Mouse (Mus musculus) Patski (cell line): ENCODE measurements at regions not wholly inside any gene's neighbourhood (a gene's known extent, or its start where the extent isn't known, plus 50 kb on each side); places are given as distances from the start of the nearest gene placed in this dataset.
A peak's percentile ranks its signal among the peaks of the same experiment; 100 is the strongest.

Experiments
- ATAC-seq: fragments of 100-300 bp; one replicate; pipeline ENCODE4 v1.8.0; 2021
- CTCF ChIA-PET: fragments of 350-600 bp; sonication (Branson Sonifier 250); formaldehyde crosslinking; loops from one replicate; lab custom pipeline; 2022; ENCODE audit warnings: inconsistent platforms; lab: Charles Lee
- POLR2A ChIA-PET: fragments of 350-600 bp; sonication (Branson Sonifier 250); formaldehyde crosslinking; loops from one replicate; lab custom pipeline; 2022; ENCODE audit warnings: antibody characterized with exemption, inconsistent platforms; lab: Charles Lee
- DNase-seq: peaks from one replicate; pipeline ENCODE4 v3.0.0-alpha.2; 2011; ENCODE audit warnings: low read depth, low spot score
- H3K27me3 ChIP-seq: fragments of 371-371 bp; one replicate; pipeline ENCODE4 v1.5.1; 2021
- CTCF ChIP-seq: fragments of 100-300 bp; IDR thresholded peaks from one replicate; pipeline ENCODE4 v1.5.1; 2021
- in situ Hi-C: fragments of 300-500 bp; cut with MboI; formaldehyde crosslinking; loops from 3 replicates; pipeline ENCODE4 v1.11.1; 2018; ENCODE audit warnings: low pct_unique_long_range_greater_than_20kb, mixed read lengths

DNA sequence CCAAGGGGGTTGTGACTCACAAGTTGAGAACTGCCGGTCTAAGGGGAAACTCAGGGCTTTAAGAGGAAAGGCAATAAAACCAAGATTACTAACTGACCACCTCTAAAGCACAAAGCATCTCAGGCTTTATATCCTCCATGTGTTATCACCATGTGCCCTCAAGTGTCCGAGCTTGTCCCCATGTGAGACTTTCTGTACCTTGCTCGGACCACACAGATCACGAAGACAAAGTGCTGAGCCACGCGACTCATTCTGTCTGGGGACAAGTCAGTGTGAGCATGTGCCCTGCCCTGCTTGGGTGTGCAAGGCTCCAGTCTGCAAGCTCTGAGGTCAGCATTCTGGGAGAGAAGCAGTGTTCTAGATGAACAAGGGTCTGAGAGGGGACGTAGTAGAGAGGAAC is 119.2 kb upstream of the Gm26657 start:
- H3K27me3 ChIP-seq: no peaks in the 10 kb centered on the region
- DNase-seq: no peak
- no peak for ATAC-seq
- ChIA-PET CTCF (no interaction called here), POLR2A (no interaction called here)
- in situ Hi-C loops: no loop called here
- TF ChIP-seq CTCF: no peak

DNA sequence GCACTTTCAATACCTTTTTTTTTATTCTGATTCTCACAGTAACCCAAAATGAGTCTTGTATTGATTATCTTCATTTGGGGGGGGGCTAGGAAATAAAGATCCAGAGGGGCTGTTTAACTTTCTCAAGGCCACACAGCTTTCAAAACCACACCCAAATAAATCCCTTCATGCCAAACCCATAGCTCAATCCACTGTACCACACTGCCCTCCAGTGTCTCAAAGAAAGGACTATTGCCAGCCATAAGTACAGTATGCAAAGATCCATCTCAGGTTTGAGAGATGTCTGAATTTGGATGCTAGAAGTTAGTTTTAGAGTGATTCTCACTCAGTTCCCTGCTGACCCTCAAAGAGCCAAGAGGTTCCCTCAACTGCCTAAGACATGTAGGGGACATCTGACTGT is 120.1 kb upstream of the Gm26657 start:
- DNase-seq (no peak), ATAC-seq (no peak)
- no peaks in the 10 kb centered on the region for H3K27me3 ChIP-seq
- in situ Hi-C loops: loop anchor here (10.0 kb wide), 1 partner anchor 895 kb away; no protein-coding TSS in a partner anchor
- peak; percentile 39 for TF ChIP-seq CTCF
- ChIA-PET CTCF (interaction anchor here (1.3 to 1.7 kb wide), 2 partner anchors 9 to 127 kb away, joined by 4 read pairs; no protein-coding TSS in a partner anchor), POLR2A (no interaction called here)

DNA sequence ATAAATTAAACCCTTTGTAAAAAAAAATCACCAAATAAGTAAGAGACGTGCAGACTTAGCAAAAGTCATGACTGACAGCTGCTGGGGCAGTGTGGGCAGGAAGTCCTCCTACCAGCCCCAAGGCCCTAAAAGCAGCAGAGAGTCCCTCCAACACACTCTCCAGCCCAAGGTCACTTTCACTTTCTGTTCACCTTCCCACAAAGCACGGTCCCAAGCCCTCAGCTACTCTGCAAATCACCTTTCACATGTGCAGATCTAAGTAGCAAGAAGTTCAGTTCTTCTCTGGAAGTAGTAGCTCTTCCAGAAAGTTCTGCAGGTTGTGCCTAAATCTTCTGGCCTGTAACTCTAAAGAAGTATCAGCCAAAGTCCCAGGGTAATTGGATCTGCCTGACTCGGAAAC is 120.8 kb upstream of the Gm26657 start:
- in situ Hi-C loops: loop anchor here (10.0 kb wide), 1 partner anchor 894 kb away; no protein-coding TSS in a partner anchor
- TF ChIP-seq CTCF: no peak
- POLR2A ChIA-PET: no interaction called here
- CTCF ChIA-PET: interaction anchor here (1.3 to 1.7 kb wide), 2 partner anchors 9 to 126 kb away, joined by 4 read pairs; no protein-coding TSS in a partner anchor
- DNase-seq: no peak
- H3K27me3 ChIP-seq: no peaks in the 10 kb centered on the region
- no peak for ATAC-seq

DNA sequence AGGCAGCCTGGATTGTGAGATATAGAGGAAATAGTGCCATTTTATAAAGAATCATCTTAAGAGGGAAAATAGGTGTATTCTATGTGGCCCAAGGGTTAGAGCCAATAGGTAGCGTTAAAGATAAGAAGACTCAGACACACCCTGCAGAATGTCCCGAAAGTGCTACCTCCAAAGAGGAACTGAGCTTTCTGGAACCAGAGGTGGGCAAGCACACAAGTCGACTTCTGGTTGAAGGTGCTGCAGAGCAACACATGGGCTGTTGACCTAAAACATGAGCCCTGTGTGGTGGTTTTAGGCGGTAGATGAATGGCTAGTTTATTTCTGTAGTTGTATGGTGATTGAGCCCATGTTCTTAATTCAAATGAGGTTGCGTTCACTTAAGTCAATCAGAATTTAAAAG is 121.4 kb upstream of the Gm26657 start:
- ChIA-PET POLR2A (no interaction called here), CTCF (interaction anchor here (1.3 to 1.7 kb wide), 2 partner anchors 10 to 125 kb away, joined by 4 read pairs; no protein-coding TSS in a partner anchor)
- DNase-seq (no peak), ATAC-seq (no peak)
- H3K27me3 ChIP-seq: no peaks in the 10 kb centered on the region
- in situ Hi-C loops: loop anchor here (10.0 kb wide), 1 partner anchor 894 kb away; no protein-coding TSS in a partner anchor
- no peak for TF ChIP-seq CTCF

DNA sequence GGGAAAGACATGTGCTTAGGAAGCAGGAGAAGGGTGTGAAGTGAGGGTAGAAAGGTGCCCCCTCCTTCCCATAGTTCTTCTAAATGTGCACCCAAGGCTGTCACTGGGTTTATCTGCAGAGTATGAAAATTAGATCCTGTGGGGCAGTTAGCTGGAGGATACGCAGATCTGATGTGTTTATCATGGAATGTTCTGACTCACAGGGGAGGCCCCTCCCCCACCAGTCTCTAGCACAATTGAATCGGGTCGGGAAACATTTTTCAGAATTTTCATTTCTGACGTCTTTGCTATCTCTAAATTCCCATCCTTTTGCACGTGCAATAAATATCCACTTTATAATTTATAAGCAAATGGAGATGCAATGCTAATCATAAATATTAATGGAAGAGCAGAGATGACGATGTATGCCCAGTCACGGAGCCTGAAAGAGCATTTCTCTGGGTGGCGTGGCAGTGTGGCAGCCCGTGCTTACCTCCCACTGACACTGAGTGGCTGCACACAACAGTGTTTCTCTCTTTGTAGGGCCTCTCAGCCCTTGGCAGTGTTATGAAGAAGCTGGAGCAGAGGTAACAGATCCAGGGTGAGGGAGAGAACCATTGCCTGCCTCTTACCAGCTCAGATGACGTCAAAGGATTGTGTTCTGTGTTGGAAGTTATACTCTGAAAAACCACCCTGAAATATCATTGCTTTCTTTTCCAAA is 122.1 kb upstream of the Gm26657 start:
- in situ Hi-C loops: loop anchor here (10.0 kb wide), 1 partner anchor 893 kb away; no protein-coding TSS in a partner anchor
- H3K27me3 ChIP-seq: no peaks in the 10 kb centered on the region
- POLR2A ChIA-PET: no interaction called here
- no peak for TF ChIP-seq CTCF
- DNase-seq (no peak), ATAC-seq (peak; percentile 12)
- CTCF ChIA-PET: no interaction called here

DNA sequence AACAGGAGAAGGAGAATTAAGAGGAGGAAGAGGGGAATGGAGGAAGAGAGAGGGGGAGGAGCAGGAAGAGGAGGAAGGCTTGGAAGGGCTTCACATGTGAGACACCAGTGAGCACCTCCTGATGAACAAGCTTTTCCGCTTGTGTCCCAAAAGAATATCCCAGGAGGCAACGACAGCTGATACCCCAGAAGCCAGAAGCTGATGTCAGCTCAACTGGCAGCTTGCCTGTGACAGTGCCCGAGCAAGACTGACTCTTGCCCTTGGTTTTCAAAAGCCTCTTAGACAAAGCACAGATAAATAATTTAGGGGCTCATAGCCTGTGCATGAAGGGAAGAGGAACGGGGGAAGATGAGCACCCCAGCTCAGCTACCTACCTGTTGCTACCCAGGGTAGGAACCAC is 127.5 kb upstream of the Gm26657 start:
- POLR2A ChIA-PET: no interaction called here
- no peak for TF ChIP-seq CTCF
- in situ Hi-C loops: loop anchor here (10.0 kb wide), 1 partner anchor 888 kb away; no protein-coding TSS in a partner anchor
- no peak for DNase-seq
- ATAC-seq: no peak
- no peaks in the 10 kb centered on the region for H3K27me3 ChIP-seq
- CTCF ChIA-PET: no interaction called here

DNA sequence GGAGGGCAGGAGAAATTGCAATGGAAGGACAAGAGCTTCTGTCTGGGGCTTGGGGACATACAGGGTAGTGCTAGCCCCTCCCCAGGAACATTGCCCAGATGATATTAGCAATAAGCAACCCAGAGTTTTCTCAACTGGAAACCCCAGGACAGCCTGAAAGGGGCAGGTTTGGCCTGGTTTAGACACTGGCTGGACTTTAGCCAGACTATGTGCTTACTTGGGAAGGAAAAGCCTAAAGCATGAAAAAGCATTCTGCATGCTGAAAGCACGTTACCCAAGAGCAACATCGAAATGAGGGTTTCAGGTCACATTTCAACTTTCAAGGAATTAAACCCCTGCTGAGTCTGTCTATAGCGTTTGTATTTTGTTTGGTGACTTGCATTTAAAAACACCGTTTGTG is 128.1 kb upstream of the Gm26657 start:
- TF ChIP-seq CTCF: no peak
- DNase-seq: peak; percentile 47

DNA sequence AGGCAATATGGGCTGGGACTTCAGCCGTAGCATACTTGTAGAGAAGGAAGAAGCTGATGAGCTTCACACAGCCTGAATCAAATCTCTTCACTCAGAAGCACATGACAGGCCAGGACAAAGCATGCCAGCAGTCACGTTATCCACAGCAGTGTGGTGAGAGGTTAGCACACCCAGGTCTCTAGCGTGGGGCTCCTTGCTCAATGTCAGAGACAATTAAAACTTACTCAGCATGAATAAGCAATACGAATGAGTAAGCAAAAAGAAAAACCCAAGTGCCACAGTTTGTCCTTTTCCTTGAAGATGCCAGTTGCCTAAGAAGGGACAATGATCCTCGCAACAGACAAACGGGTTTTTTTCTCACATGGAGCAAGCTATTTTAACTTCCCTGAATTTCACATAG is 129.6 kb upstream of the Gm26657 start:
- DNase-seq (no peak), ATAC-seq (no peak)
- CTCF ChIA-PET: no interaction called here
- H3K27me3 ChIP-seq: no peaks in the 10 kb centered on the region
- POLR2A ChIA-PET: no interaction called here
- TF ChIP-seq CTCF: no peak
- in situ Hi-C loops: loop anchor here (10.0 kb wide), 1 partner anchor 885 kb away; no protein-coding TSS in a partner anchor

More for the DNA sequence above, 128.1 kb upstream of the Gm26657 start:
- CTCF ChIA-PET: no interaction called here
- in situ Hi-C loops: loop anchor here (10.0 kb wide), 1 partner anchor 887 kb away; no protein-coding TSS in a partner anchor
- H3K27me3 ChIP-seq: no peaks in the 10 kb centered on the region
- POLR2A ChIA-PET: no interaction called here
- ATAC-seq: no peak

DNA sequence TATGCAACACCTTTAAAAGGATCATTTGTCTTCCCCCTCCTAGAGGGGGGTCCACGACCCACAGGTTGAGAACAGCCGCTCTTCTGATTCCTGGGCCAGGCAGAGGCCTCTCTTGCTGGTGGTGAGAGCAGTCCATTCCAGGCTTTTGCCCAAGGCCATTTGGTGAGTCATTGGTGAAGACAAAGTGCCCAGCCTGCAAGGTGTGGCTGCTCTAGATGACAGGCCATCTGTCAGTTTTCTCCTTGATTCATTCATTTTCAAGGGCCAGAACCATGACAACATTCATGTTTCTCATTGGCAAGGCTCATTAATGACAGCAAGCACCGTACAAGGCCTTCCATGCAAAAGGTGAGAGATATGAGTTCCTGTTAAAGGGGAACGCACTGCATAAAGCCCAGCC is 131.2 kb upstream of the Gm26657 start:
- no peak for TF ChIP-seq CTCF
- POLR2A ChIA-PET: no interaction called here
- DNase-seq: no peak
- CTCF ChIA-PET: no interaction called here
- in situ Hi-C loops: loop anchor here (10.0 kb wide), 1 partner anchor 64 kb away; no protein-coding TSS in a partner anchor
- no peaks in the 10 kb centered on the region for H3K27me3 ChIP-seq
- ATAC-seq: no peak

DNA sequence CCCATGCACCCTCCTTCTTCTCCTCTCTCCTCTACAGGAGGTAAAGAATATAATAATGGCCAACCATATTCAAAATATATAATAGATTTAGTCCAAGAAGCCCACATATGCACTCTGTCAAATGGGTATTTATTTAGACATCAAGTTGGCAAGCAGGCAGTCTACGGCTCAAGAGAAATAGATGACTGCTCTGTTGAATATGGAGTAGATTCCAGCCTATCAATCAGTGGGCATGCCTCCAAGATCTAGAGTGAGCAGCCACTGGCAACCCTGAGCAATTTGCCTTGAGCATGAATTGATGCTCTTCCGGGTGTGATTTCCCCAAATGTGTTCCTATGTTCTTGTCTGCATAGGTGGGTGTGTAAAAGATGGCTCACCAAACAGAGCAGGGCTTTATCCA is 141.5 kb upstream of the Gm26657 start:
- CTCF ChIA-PET: interaction anchor here (1.3 kb wide), 1 partner anchor 87 kb away, joined by 4 read pairs; no protein-coding TSS in a partner anchor
- DNase-seq (no peak), ATAC-seq (no peak)
- POLR2A ChIA-PET: no interaction called here
- H3K27me3 ChIP-seq: no peaks in the 10 kb centered on the region
- no peak for TF ChIP-seq CTCF
- in situ Hi-C loops: no loop called here

DNA sequence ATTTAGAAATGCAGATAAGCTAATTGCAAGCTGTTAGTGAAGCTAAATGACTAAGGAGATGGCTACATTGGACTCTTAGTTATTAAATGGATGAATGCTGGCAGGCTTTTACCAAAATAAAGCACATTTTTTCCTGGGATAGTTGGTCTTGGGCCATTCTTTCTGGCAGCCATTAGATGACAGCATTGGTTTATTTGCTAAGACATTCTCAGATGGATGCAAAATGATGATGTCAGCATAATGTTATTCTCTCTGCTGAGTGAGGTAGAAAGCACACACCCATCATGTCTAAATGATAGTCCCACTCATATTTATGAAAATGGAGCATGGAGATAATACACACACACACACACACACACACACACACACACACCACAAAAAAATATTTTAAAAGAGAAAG is 141.9 kb upstream of the Gm26657 start:
- in situ Hi-C loops: no loop called here
- H3K27me3 ChIP-seq: no peaks in the 10 kb centered on the region
- ATAC-seq (no peak), DNase-seq (no peak)
- ChIA-PET POLR2A (no interaction called here), CTCF (interaction anchor here (1.3 kb wide), 1 partner anchor 87 kb away, joined by 4 read pairs; no protein-coding TSS in a partner anchor)
- peak; percentile 26 for TF ChIP-seq CTCF
